Mouse (Mus musculus): Measurements from ENCODE around the gene Sys1. TPM values are rescaled to one million over a fixed set of nuclear protein-coding genes. Genes with fewer than 3 reads are reported as not detected.

Gene Sys1
- total and polyA plus RNA-seq, 2 experiments from 2014 or later = 39.1 to 71.8 TPM

DNA sequence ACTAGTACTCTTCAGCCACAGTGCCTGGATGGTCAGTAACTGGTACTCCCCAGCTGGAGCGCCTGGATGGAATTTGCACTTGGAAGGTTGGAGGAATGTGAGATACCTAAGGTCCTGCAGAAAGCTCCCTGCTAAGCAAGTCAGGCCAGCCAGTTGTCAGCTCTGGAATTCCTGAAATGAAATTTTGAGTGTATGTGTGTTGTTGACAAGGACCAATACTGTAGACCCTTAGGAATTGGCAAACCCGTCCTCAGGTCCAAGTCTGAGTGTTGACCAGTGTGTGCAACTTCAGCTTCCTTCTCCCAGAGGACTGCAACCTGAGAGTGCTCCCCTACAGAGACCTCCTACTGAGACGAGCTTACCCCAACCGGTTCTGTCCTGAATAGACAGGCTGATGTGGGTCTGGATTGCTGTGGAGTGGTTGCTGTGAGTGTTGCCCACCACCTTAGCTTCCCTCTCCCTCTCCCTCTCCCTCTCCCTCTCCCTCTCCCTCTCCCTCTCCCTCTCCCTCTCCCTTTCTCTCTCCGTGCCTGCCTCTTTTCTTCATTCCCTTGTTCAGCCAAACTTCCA lies 53.9 kb downstream of the Sys1 start:
- Histone ChIP-seq H3K36me3 (replicated peaks; ENCODE audit: control insufficient read depth, insufficient read depth, low read length) (peaks cover 15% of the 10 kb centered on the region; the same call in 1 of the 2 replicates), H3K4me3 (ENCODE audit: low read depth, low read length) (no peak overlapping the region), H3K9ac (replicated peaks; ENCODE audit: low read depth, low read length) (no peak overlapping the region), H3K27me3 (ENCODE audit: control insufficient read depth, insufficient read depth, low read length) (no peaks in the 10 kb centered on the region), H3K4me1 (ENCODE audit: control insufficient read depth, insufficient read depth) (no peaks in the 10 kb centered on the region; the same call in 1 of the 2 replicates), H3K9me3 (replicated peaks; ENCODE audit: control insufficient read depth, low read length) (no peaks in the 10 kb centered on the region), H3K4me2 (ENCODE audit: low read depth, low read length) (no peak overlapping the region), H3K27ac (ENCODE audit: low read depth) (no peak overlapping the region)
- WGBS = 27% methylated on average over 5 of the region's 5 CpGs
- DNase-seq (ENCODE audit: low spot score) = no peak
- no peak for ATAC-seq (ENCODE audit: insufficient read depth, low read depth)
- TF ChIP-seq CTCF (IDR thresholded peaks at IDR 0.05; ENCODE audit: low read depth) = no peak
- no peak for TF ChIP-seq EP300 (IDR thresholded peaks at IDR 0.05; ENCODE audit: low read depth)

DNA sequence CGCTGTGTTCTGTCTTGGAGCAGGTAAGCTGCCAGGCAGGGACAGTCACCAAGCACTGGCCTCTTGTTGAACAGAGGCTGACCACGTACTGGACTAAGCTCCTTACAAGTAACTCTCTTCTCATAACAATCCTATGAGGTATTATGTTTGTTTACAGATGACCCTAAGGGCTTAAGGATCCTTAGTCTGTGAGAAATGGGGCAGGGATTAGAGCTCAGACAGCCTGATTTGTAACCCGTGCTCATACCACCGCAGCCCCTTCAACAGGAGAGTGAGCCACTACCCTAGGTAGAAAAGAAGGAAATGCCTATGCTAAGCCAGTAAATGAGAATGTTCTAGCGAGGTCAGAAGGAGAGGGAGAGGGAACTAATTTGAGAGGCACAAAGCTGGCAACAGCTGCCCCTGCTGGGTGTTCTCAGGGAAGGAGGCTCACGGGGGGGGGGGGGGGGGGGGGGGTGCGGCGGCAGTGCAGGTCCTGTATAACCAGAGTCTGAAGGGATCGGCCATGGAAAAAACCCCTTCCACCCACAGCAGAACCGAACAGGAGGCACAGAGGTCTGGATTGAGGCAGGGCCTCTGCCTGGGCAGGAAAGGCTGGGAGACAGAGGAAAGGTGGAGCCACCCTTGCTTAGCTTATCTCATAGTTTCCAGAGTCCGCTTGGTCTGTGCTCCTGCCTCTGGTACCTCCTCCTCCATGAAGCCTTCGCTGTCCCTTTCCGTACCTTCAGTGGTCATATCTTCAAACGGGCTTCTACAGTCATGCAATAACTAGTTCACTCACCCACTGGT lies 55.6 kb downstream of the Sys1 start:
- H3K9ac ChIP-seq (replicated peaks; ENCODE audit: low read depth, low read length) = no peak overlapping the region
- no peaks in the 10 kb centered on the region for H3K36me3 ChIP-seq (replicated peaks; ENCODE audit: control insufficient read depth, insufficient read depth, low read length)
- H3K4me2 ChIP-seq (ENCODE audit: low read depth, low read length) = no peak overlapping the region
- WGBS = 50% methylated on average over 11 of the region's 14 CpGs
- H3K27me3 ChIP-seq (ENCODE audit: control insufficient read depth, insufficient read depth, low read length) = no peaks in the 10 kb centered on the region
- no peak overlapping the region for H3K4me3 ChIP-seq (ENCODE audit: low read depth, low read length)
- no peak for DNase-seq (ENCODE audit: low spot score)
- 0 out of 2 replicates have a peak, but pooled peaks cover 6% of the 10 kb centered on the region for H3K9me3 ChIP-seq (replicated peaks; ENCODE audit: control insufficient read depth, low read length)
- no peak for ATAC-seq (ENCODE audit: insufficient read depth, low read depth)
- H3K27ac ChIP-seq (ENCODE audit: low read depth) = peak overlapping the region; percentile 73
- no peak for TF ChIP-seq EP300 (IDR thresholded peaks at IDR 0.05; ENCODE audit: low read depth)
- TF ChIP-seq CTCF (IDR thresholded peaks at IDR 0.05; ENCODE audit: low read depth) = no peak
- no peaks in the 10 kb centered on the region; the same call in 1 of the 2 replicates for H3K4me1 ChIP-seq (ENCODE audit: control insufficient read depth, insufficient read depth)

DNA sequence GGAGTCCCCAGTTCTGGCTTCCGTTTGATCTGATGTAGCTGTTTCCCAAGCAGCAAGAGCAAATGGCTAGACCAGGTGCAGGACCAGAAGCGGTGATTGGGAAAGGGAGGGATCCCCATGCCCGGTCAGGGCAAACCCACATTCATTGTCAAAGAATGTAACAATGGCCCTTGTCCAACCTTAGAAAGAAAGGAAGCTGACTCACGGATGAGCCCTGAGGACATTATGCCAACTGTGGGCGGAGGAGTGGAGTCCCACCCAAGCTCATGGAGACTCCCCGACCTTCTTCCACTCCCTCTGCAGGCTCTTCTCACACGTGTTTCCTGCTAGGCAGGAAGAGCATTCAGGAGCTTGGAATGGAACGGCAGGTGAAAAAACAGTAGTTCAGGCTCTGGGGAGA lies 56.6 kb downstream of the Sys1 start:
- Histone ChIP-seq H3K4me3 (ENCODE audit: low read depth, low read length) (no peak overlapping the region), H3K27ac (ENCODE audit: low read depth) (peak overlapping the region; percentile 73), H3K4me2 (ENCODE audit: low read depth, low read length) (no peak overlapping the region), H3K36me3 (replicated peaks; ENCODE audit: control insufficient read depth, insufficient read depth, low read length) (no peaks in the 10 kb centered on the region), H3K9ac (replicated peaks; ENCODE audit: low read depth, low read length) (no peak overlapping the region), H3K9me3 (replicated peaks; ENCODE audit: control insufficient read depth, low read length) (0 out of 2 replicates have a peak, but pooled peaks cover 6% of the 10 kb centered on the region), H3K27me3 (ENCODE audit: control insufficient read depth, insufficient read depth, low read length) (no peaks in the 10 kb centered on the region), H3K4me1 (ENCODE audit: control insufficient read depth, insufficient read depth) (no peaks in the 10 kb centered on the region; the same call in 1 of the 2 replicates)
- TF ChIP-seq CTCF (IDR thresholded peaks at IDR 0.05; ENCODE audit: low read depth) (no peak), EP300 (IDR thresholded peaks at IDR 0.05; ENCODE audit: low read depth) (peak; percentile 48; the same call in 1 of the 2 replicates)
- ATAC-seq (ENCODE audit: insufficient read depth, low read depth) = peak; percentile 68; the same call in 1 of the 2 replicates
- 48% methylated on average over 8 of the region's 8 CpGs for WGBS
- DNase-seq (ENCODE audit: low spot score) = peak; percentile 73

DNA sequence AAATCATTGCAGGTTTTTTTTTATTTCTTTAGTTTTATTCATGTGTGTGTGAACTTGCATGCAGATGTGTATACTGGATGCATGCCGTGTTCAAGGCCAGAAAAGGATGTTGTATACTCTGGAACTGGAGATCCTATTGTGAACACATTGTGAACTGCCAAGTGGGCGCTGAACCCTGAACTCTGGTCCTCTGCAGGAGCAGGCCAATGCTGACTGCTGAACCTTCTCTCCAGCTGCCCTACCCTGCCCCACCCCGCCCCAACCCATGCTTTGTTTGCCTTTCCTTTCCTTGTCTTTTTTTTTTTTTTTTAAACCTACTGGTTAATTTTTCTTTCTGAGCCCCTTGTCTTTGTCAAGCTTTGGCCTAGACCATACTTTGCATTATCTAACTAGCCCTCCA lies 58.2 kb downstream of the Sys1 start:
- ATAC-seq (ENCODE audit: insufficient read depth, low read depth) (no peak), DNase-seq (ENCODE audit: low spot score) (no peak)
- no peaks in the 10 kb centered on the region; the same call in 1 of the 2 replicates for H3K4me1 ChIP-seq (ENCODE audit: control insufficient read depth, insufficient read depth)
- H3K27me3 ChIP-seq (ENCODE audit: control insufficient read depth, insufficient read depth, low read length) = no peaks in the 10 kb centered on the region
- no peak for TF ChIP-seq CTCF (IDR thresholded peaks at IDR 0.05; ENCODE audit: low read depth)
- no peak for TF ChIP-seq EP300 (IDR thresholded peaks at IDR 0.05; ENCODE audit: low read depth)
- H3K9me3 ChIP-seq (replicated peaks; ENCODE audit: control insufficient read depth, low read length) = 0 out of 2 replicates have a peak, but pooled peaks cover 6% of the 10 kb centered on the region
- H3K36me3 ChIP-seq (replicated peaks; ENCODE audit: control insufficient read depth, insufficient read depth, low read length) = no peaks in the 10 kb centered on the region
- no peak overlapping the region for H3K9ac ChIP-seq (replicated peaks; ENCODE audit: low read depth, low read length)
- 66% methylated on average over 3 of the region's 3 CpGs for WGBS
- H3K4me3 ChIP-seq (ENCODE audit: low read depth, low read length) = no peak overlapping the region
- H3K4me2 ChIP-seq (ENCODE audit: low read depth, low read length) = no peak overlapping the region
- no peak overlapping the region for H3K27ac ChIP-seq (ENCODE audit: low read depth)

DNA sequence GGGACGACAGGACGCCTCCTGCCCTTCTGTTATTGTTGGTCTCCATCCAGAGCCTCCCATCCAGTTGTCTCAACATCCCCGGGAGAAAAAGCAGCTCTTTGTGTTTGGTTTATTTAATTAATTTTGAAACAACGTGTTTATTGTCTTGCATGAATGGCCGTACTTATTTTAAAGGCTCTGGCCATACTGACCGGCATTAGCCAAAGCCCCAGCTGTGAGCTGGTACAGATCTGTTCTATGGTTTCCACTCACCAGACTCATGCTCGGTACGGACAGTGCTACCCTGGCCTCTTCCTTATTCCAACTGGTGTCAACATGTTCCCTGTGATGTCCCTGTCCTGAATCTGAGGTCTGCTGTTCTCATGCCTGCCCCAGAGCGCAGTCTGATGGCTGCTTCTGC lies 59.1 kb downstream of the Sys1 start:
- no peak for DNase-seq (ENCODE audit: low spot score)
- TF ChIP-seq EP300 (IDR thresholded peaks at IDR 0.05; ENCODE audit: low read depth) = no peak
- TF ChIP-seq CTCF (IDR thresholded peaks at IDR 0.05; ENCODE audit: low read depth) = no peak
- WGBS = 60% methylated on average over 9 of the region's 9 CpGs

More for the DNA sequence above, 59.1 kb downstream of the Sys1 start:
- ATAC-seq (ENCODE audit: insufficient read depth, low read depth) = no peak
- Histone ChIP-seq H3K4me2 (ENCODE audit: low read depth, low read length) (no peak overlapping the region), H3K9ac (replicated peaks; ENCODE audit: low read depth, low read length) (no peak overlapping the region), H3K36me3 (replicated peaks; ENCODE audit: control insufficient read depth, insufficient read depth, low read length) (no peaks in the 10 kb centered on the region), H3K4me3 (ENCODE audit: low read depth, low read length) (no peak overlapping the region), H3K27me3 (ENCODE audit: control insufficient read depth, insufficient read depth, low read length) (no peaks in the 10 kb centered on the region), H3K4me1 (ENCODE audit: control insufficient read depth, insufficient read depth) (no peaks in the 10 kb centered on the region; the same call in 1 of the 2 replicates), H3K9me3 (replicated peaks; ENCODE audit: control insufficient read depth, low read length) (0 out of 2 replicates have a peak, but pooled peaks cover 6% of the 10 kb centered on the region), H3K27ac (ENCODE audit: low read depth) (no peak overlapping the region)
